Mouse (Mus musculus): ENCODE data around the gene Olfr461.
"Not testable (repeated sequence)": the region's sequence is repeated elsewhere in the genome, so short reads cannot be mapped to it uniquely, and the experiment has no call there.

Olfr461 gene

GRCm38 (mm10) chr6:40554950-40555349 is at the start of gene Olfr461:
Gene Olfr461 (minus strand): TSS chr6:40555050.
- DNase-seq: no peak

- not testable (repeated sequence) for DNase-seq
Observed at GRCm38 (mm10) chr6:40598546-40598945, 43.7 kb upstream of the Olfr461 start.

- DNase-seq: no peak
Observed at GRCm38 (mm10) chr6:40594804-40595550, 40.1 kb upstream of the Olfr461 start.

- DNase-seq: no peak
Observed at GRCm38 (mm10) chr6:40588346-40588745, 33.5 kb upstream of the Olfr461 start.

- DNase-seq: no peak
Observed at GRCm38 (mm10) chr6:40585645-40586044, 30.8 kb upstream of the Olfr461 start, which contains the start of gene Clec5a. Gene Clec5a (minus strand): TSS chr6:40585821.

GRCm38 (mm10) chr6:40584336-40584735 is 29.5 kb upstream of the Olfr461 start:
- no peak for DNase-seq

- no peak for DNase-seq
Observed at GRCm38 (mm10) chr6:40576305-40576704, 21.5 kb upstream of the Olfr461 start.

GRCm38 (mm10) chr6:40573618-40574017 is 18.8 kb upstream of the Olfr461 start:
- DNase-seq: no peak

GRCm38 (mm10) chr6:40569187-40569586 is 14.3 kb upstream of the Olfr461 start, which contains the start of gene Olfr460:
Gene Olfr460 (plus strand): TSS chr6:40569487.
- DNase-seq: no peak

GRCm38 (mm10) chr6:40544690-40545089 is 10.2 kb downstream of the Olfr461 start:
- DNase-seq: no peak

- no peak for DNase-seq
Observed at GRCm38 (mm10) chr6:40519408-40519807, 35.4 kb downstream of the Olfr461 start, which contains the start of gene Prss37. Gene Prss37 (minus strand): TSS chr6:40519508.

- no peak for DNase-seq
Observed at GRCm38 (mm10) chr6:40493229-40493628, 61.6 kb downstream of the Olfr461 start, which contains the start of gene Tas2r108. Gene Tas2r108 (plus strand): TSS chr6:40493529.
